Mouse (Mus musculus) bone marrow macrophage, adult 2 months (primary cell): ENCODE measurements around the gene Ostm1.

Experiments
- CTCF ChIP-seq: IDR thresholded peaks from 2 replicates; pipeline ENCODE4 v1.5.1; 2012; ENCODE audit warnings: low read depth, mild to moderate bottlenecking, low read length, moderate library complexity
- POLR2A ChIP-seq: IDR thresholded peaks from 2 replicates; pipeline ENCODE4 v1.6.1; 2012; ENCODE audit warnings: mild to moderate bottlenecking, low read depth, low read length, borderline replicate concordance

DNA sequence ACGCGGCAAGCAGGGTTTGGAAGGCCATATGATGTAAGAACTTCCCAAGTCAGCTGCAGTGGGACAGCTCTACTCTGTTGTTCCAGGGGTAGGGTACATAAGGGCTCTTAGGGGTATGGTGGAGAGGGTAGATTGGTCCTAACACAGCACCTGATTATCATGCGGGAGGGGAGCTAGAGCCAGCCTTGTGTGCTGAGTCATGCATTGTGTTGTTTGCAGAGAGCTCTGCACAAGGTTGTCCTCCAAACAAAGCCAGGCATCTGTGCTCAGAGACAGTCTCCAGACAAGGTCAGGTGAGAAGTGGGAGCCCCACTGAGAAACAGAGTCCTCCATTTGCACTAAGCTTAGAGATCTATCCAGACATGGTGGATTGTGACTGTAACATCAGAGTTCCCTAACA lies 37.1 kb upstream of the Ostm1 start:
- TF ChIP-seq POLR2A (no peak), CTCF (no peak)
